Mouse (Mus musculus) midbrain, postnatal 0 days (tissue): ENCODE results near the gene Dnttip2. TPM values are rescaled to one million over a fixed set of nuclear protein-coding genes. Genes with fewer than 3 reads are reported as not detected.
"Not testable (repeated sequence)": the region's sequence is repeated elsewhere in the genome, so short reads cannot be mapped to it uniquely, and the experiment has no call there.

Experiments
- ATAC-seq: fragments of 200-750 bp; cut with Nextera tagmentation; 2 replicates; pipeline ENCODE4 v1.8.0; 2017; ENCODE audit warnings: moderate number of reproducible peaks, mild to moderate bottlenecking, moderate TSS enrichment, moderate library complexity; ENCODE audit not compliant: low FRiP score
- DNase-seq: peaks from one replicate; pipeline ENCODE4 v3.0.0-alpha.2; 2015; ENCODE audit warnings: low spot score
- H3K27ac ChIP-seq: fragments of 300-500 bp; sonication (generic); 2 replicates; pipeline ENCODE4 v1.5.1; 2014; ENCODE audit warnings: low read depth, mild to moderate bottlenecking, low read length, mixed read lengths
- H3K27me3 ChIP-seq: fragments of 300-500 bp; sonication (generic); 2 replicates; pipeline ENCODE4 v1.6.1; 2014; ENCODE audit warnings: low read length, control low read depth, mixed read lengths; ENCODE audit not compliant: insufficient read depth
- H3K36me3 ChIP-seq: fragments of 300-500 bp; sonication (generic); 2 replicates; pipeline ENCODE4 v1.6.1; 2014; ENCODE audit warnings: low read length, control low read depth, mixed read lengths; ENCODE audit not compliant: insufficient read depth
- H3K4me1 ChIP-seq: fragments of 300-500 bp; sonication (generic); 2 replicates; pipeline ENCODE4 v1.6.1; 2014; ENCODE audit warnings: mild to moderate bottlenecking, control low read depth, antibody characterized with exemption, low read length, mixed read lengths; ENCODE audit not compliant: insufficient read depth
- H3K4me2 ChIP-seq: fragments of 300-500 bp; sonication (generic); 2 replicates; pipeline ENCODE4 v1.6.1; 2014; ENCODE audit warnings: low read depth, mild to moderate bottlenecking, low read length, mixed read lengths; ENCODE audit not compliant: poor library complexity, severe bottlenecking
- H3K4me3 ChIP-seq: fragments of 300-500 bp; sonication (generic); 2 replicates; pipeline ENCODE4 v1.5.1; 2014; ENCODE audit warnings: low read depth, mild to moderate bottlenecking, low read length, moderate library complexity
- H3K9ac ChIP-seq: fragments of 300-500 bp; sonication (generic); replicated peaks from 2 replicates; pipeline ENCODE4 v1.6.1; 2014; ENCODE audit warnings: mild to moderate bottlenecking, low read length, moderate library complexity, mixed read lengths; ENCODE audit not compliant: poor library complexity, severe bottlenecking
- H3K9me3 ChIP-seq: fragments of 300-500 bp; sonication (generic); 2 replicates; pipeline ENCODE4 v1.6.1; 2016; ENCODE audit warnings: low read length, control low read depth
- CTCF ChIP-seq: IDR thresholded peaks from 2 replicates; pipeline ENCODE4 v1.5.1; 2016; ENCODE audit warnings: antibody characterized with exemption, mild to moderate bottlenecking
- WGBS: fragments of 180-500 bp; shearing (Covaris S2); extraction: QIAGEN DNeasy Blood & Tissue Kit; methylation state at CpG from one replicate; pipeline ENCODE4 v1.1.7; 2014; 5-methylcytosine and 5-hydroxymethylcytosine counted together
- polyA plus RNA-seq: library from polyadenylated mRNA; unstranded; fragments of >200 nt; fragmentation: Nextera tagmentation; extraction: Ambion mirVana; gene quantifications from 2 replicates; pipeline ENCODE4 v1.2.1, GENCODE M21; 2015
- total RNA-seq: library from RNA; depleted of rRNA; stranded (reverse); fragments of >200 nt; gene quantifications from 2 replicates; pipeline ENCODE4 v1.2.3, GENCODE M21; 2014; rRNA removed

Gene Dnttip2
- total RNA-seq (10.8 and 22.8 TPM in 2 replicates), polyA plus RNA-seq (43.9 and 50.1 TPM in 2 replicates)

GRCm38 (mm10) chr3:122274241-122275024 is at the start of gene Dnttip2:
Dnttip2 (plus strand) TSS chr3:122274388.
- H3K9ac ChIP-seq = peak within 1 kb of the TSS; percentile 71
- H3K4me2 ChIP-seq = peak within 1 kb of the TSS; percentile 87
- no peak for TF ChIP-seq CTCF

DNA sequence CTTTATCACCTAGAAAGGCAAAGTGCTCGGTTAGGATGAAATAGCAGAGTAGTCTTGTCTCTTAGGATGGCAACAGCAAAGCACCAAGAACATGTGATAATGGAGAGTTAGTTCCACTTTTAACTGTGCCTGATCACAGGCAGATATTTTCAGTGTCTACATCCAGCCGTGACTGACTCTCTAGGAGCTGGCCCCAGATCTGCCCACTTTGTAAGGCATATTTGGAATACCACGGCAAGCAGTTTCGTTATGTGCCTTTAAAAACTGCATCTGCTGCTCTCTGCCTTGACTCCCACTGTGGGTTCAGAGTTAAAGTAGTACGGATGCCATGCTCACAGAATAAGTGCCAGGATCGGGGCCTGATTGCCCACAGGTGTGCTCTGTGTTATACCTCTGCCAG is 47.2 kb upstream of the Dnttip2 start:
- not testable (repeated sequence) for ATAC-seq, H3K9me3 ChIP-seq, H3K4me1 ChIP-seq, H3K9ac ChIP-seq, H3K27ac ChIP-seq, H3K4me2 ChIP-seq, DNase-seq, H3K27me3 ChIP-seq, H3K4me3 ChIP-seq, H3K36me3 ChIP-seq
- WGBS = 72% methylated on average over 6 of the region's 6 CpGs

More at GRCm38 (mm10) chr3:122274241-122275024, at the start of gene Dnttip2:
- Histone ChIP-seq H3K27ac (peak within 1 kb of the TSS; percentile 65), H3K4me1 (peaks cover 17% of the 10 kb centered on the region; the same call in 1 of the 2 replicates), H3K4me3 (peak within 1 kb of the TSS; percentile 79), H3K27me3 (no peaks in the 10 kb centered on the region), H3K9me3 (no peaks in the 10 kb centered on the region), H3K36me3 (peaks cover 27% of the 10 kb centered on the region)
- DNase-seq (peak; percentile 98), ATAC-seq (peak; percentile 94)
- under 1% methylated on average over 57 of the region's 57 CpGs for WGBS

DNA sequence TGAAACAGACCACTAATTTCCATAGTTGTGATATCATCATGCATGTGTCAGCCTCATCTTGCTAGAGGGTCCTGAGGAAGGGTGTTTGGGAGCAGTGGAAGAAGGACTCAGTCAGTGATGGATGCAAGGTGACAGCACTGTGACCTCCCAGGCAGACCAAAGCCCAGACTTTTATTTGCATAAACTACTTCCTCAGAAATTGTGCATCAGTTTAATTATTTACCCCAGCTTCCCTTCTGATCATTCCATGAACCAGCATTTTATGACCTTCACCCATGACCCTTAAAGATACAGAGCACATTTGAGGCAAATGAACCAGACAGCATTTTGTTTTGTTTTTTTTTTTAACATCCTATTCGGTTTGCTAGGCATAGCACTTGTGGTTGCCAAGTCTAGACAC is 38.4 kb upstream of the Dnttip2 start:
- H3K9ac ChIP-seq = no peak overlapping the region
- H3K27me3 ChIP-seq = no peaks in the 10 kb centered on the region
- no peak for DNase-seq
- no peak overlapping the region for H3K4me2 ChIP-seq
- H3K4me3 ChIP-seq = no peak overlapping the region
- no peak for TF ChIP-seq CTCF
- no peak for ATAC-seq
- no peaks in the 10 kb centered on the region for H3K4me1 ChIP-seq
- no peaks in the 10 kb centered on the region for H3K36me3 ChIP-seq
- 57% methylated on average over 1 of the region's 1 CpGs for WGBS
- no peak overlapping the region for H3K27ac ChIP-seq
- H3K9me3 ChIP-seq = no peaks in the 10 kb centered on the region

- Histone ChIP-seq H3K27me3 (0 out of 2 replicates have a peak, but pooled peaks cover 3% of the 10 kb centered on the region), H3K9ac (no peak overlapping the region), H3K27ac (no peak overlapping the region), H3K4me2 (no peak overlapping the region), H3K9me3 (no peaks in the 10 kb centered on the region), H3K4me1 (peaks cover 8% of the 10 kb centered on the region; the same call in 1 of the 2 replicates), H3K4me3 (no peak overlapping the region), H3K36me3 (no peaks in the 10 kb centered on the region)
- no peak for TF ChIP-seq CTCF
- DNase-seq (no peak), ATAC-seq (no peak)
- 57% methylated on average over 6 of the region's 6 CpGs for WGBS
These were observed 31.3 kb upstream of the Dnttip2 start for GRCm38 (mm10) chr3:122242876-122243275.

DNA sequence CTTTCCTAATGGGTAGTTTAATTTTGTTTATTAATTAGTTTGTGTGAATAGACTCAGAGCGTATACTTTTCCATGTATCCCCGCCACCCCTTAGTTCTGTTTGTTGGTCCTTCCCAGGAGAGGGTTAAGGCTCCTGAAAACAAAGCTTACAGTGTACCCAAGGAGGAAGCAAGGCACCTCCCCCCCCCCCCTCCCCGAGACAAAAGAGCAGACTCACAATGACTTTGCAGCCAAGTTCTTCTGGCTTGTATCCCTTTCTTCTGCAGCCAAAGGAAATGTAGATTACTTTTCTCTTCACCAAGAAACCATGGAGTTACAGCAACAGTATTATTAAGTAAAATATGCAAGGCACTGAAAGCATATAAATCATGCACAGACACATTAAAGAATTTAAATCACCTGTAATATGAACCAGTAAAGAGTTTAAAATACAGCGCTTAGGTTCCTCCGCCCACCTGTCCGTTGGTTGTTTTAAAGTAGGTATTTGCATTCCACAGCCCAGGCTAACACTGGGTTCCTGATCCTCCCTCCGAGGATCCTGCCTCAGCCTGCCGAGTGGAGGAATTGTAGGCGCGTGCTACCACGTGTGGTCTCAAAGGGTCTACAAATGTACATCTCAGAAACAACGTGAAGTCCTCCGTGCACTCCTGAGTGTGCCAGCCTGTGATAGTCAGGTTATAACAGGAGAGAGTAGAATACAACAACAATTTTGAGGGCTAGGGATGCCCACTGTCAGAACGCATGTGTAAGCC is 30.6 kb upstream of the Dnttip2 start:
- H3K9me3 ChIP-seq = no peaks in the 10 kb centered on the region
- ATAC-seq (no peak), DNase-seq (peak; percentile 9)
- H3K27ac ChIP-seq = no peak overlapping the region
- no peak for TF ChIP-seq CTCF
- H3K4me2 ChIP-seq = no peak overlapping the region
- H3K9ac ChIP-seq = no peak overlapping the region
- H3K4me3 ChIP-seq = no peak overlapping the region
- H3K27me3 ChIP-seq = 0 out of 2 replicates have a peak, but pooled peaks cover 3% of the 10 kb centered on the region
- H3K4me1 ChIP-seq = peaks cover 9% of the 10 kb centered on the region; the same call in 1 of the 2 replicates
- H3K36me3 ChIP-seq = no peaks in the 10 kb centered on the region
- WGBS = 47% methylated on average over 14 of the region's 14 CpGs
